Mouse (Mus musculus): ENCODE data around the gene Snx1. TPM values are rescaled to one million over a fixed set of nuclear protein-coding genes. Genes with fewer than 3 reads are reported as not detected.

The Snx1 gene
- total and polyA plus RNA-seq, 3 experiments = 83.9 to 189 (median 113) TPM

- Histone ChIP-seq H3K9ac (ENCODE audit: control insufficient read depth, low read depth, low read length, poor library complexity, severe bottlenecking) (peak overlapping the region; percentile 93), H3K27me3 (ENCODE audit: control insufficient read depth in 1 of 2, insufficient read depth in 2 of 2, low read length in 2 of 2) (no peaks in the 10 kb centered on the region), H3K79me2 (ENCODE audit: control insufficient read depth, insufficient read depth, low read length, poor library complexity) (peaks cover 45% of the 10 kb centered on the region), H3K4me3 (ENCODE audit: control insufficient read depth in 1 of 2, insufficient read depth in 1 of 2, low read depth in 2 of 2, low read length in 2 of 2) (peak overlapping the region; percentile 77 to 95), H3K9me3 (replicated peaks; ENCODE audit: insufficient read depth, low read length) (no peaks in the 10 kb centered on the region), H3K27ac (ENCODE audit: control insufficient read depth, low read depth, low read length) (peak overlapping the region; percentile 75; the same call in 1 of the 2 replicates), H3K4me1 (ENCODE audit: control insufficient read depth in 1 of 2, insufficient read depth in 2 of 2, low read length in 2 of 2) (peaks cover 19 to 33% of the 10 kb centered on the region in 2 experiments), H3K36me3 (ENCODE audit: control insufficient read depth in 1 of 2, insufficient read depth in 2 of 2, low read length in 2 of 2) (peaks cover 0 to 46% of the 10 kb centered on the region in 2 experiments; a peak in 2 of 4 replicates)
- peak; percentile 27 for DNase-seq (ENCODE audit: low read depth, low spot score)
- no peak for TF ChIP-seq NRF1 (IDR thresholded peaks at IDR 0.05; ENCODE audit: insufficient read depth, low read depth, low read length, poor library complexity, severe bottlenecking)
- TF ChIP-seq SIN3A (IDR thresholded peaks at IDR 0.05; ENCODE audit: low read length) = no peak
- no peak for TF ChIP-seq ZNF384 (IDR thresholded peaks at IDR 0.05; ENCODE audit: low read depth, low read length)
- no peak for TF ChIP-seq JUND (IDR thresholded peaks at IDR 0.05; ENCODE audit: low read depth, low read length)
- no peak for TF ChIP-seq ZC3H11A (IDR thresholded peaks at IDR 0.05; ENCODE audit: low read depth, low read length)
- TF ChIP-seq MXI1 (IDR thresholded peaks at IDR 0.05; ENCODE audit: low read depth, low read length) = no peak
- no peak for TF ChIP-seq USF1 (IDR thresholded peaks at IDR 0.05; ENCODE audit: low read depth, low read length)
- no peak for TF ChIP-seq ZMIZ1 (IDR thresholded peaks at IDR 0.05; ENCODE audit: low read depth, low read length)
- TF ChIP-seq EP300 (IDR thresholded peaks at IDR 0.05; ENCODE audit: low read depth in 1 of 2, low read length in 2 of 2) = no peak
- no peak for TF ChIP-seq TCF12 (IDR thresholded peaks at IDR 0.05; ENCODE audit: low read depth, low read length)
- no peak for TF ChIP-seq MAZ (IDR thresholded peaks at IDR 0.05; ENCODE audit: low read depth, low read length)
- TF ChIP-seq MYB (IDR thresholded peaks at IDR 0.05; ENCODE audit: low read depth, low read length) = no peak
- no peak for TF ChIP-seq UBTF (IDR thresholded peaks at IDR 0.05; ENCODE audit: borderline replicate concordance, insufficient read depth, low read depth, low read length)
These were observed 2.7 kb downstream of the Snx1 start for GRCm38 (mm10) chr9:66123648-66124047.

DNA sequence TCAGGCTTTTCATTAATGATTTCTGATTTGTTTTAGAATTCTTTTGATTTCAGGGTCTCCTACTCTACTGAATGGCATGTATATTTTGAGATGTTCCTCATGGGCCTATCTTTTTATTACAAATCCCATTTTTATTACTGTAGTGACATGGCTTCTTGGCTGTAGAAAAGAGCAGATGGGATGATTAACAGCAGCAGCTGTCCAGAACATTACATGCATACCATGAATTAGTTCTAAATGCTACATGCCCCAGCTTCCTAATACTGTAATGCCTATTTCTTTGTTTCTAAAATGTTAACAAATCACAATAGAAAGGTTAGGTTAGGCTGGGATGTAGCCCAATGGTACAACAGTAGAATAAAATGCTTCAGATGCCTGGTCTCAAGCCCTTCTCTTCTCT, 5.0 kb downstream of the Snx1 start:
- H3K27me3 ChIP-seq (ENCODE audit: control insufficient read depth in 1 of 2, insufficient read depth in 2 of 2, low read length in 2 of 2) = no peaks in the 10 kb centered on the region
- peaks cover 17 to 32% of the 10 kb centered on the region in 2 experiments for H3K4me1 ChIP-seq (ENCODE audit: control insufficient read depth in 1 of 2, insufficient read depth in 2 of 2, low read length in 2 of 2)
- TF ChIP-seq ELF1 (IDR thresholded peaks at IDR 0.05; ENCODE audit: low read depth, low read length) (no peak), MXI1 (IDR thresholded peaks at IDR 0.05; ENCODE audit: low read depth, low read length) (0 out of 2 replicates have a peak, but pooled peaks have one; percentile 2), SIN3A (IDR thresholded peaks at IDR 0.05; ENCODE audit: low read length) (no peak), ZC3H11A (IDR thresholded peaks at IDR 0.05; ENCODE audit: low read depth, low read length) (no peak)
- H3K79me2 ChIP-seq (ENCODE audit: control insufficient read depth, insufficient read depth, low read length, poor library complexity) = peaks cover 35% of the 10 kb centered on the region
- no peak overlapping the region for H3K9ac ChIP-seq (ENCODE audit: control insufficient read depth, low read depth, low read length, poor library complexity, severe bottlenecking)
- no peak overlapping the region for H3K27ac ChIP-seq (ENCODE audit: control insufficient read depth, low read depth, low read length)
- peaks cover 0 to 45% of the 10 kb centered on the region in 2 experiments; a peak in 3 of 4 replicates for H3K36me3 ChIP-seq (ENCODE audit: control insufficient read depth in 1 of 2, insufficient read depth in 2 of 2, low read length in 2 of 2)
- H3K4me3 ChIP-seq (ENCODE audit: control insufficient read depth in 1 of 2, insufficient read depth in 1 of 2, low read depth in 2 of 2, low read length in 2 of 2) = no peak overlapping the region
- no peaks in the 10 kb centered on the region for H3K9me3 ChIP-seq (replicated peaks; ENCODE audit: insufficient read depth, low read length)
- DNase-seq (ENCODE audit: low read depth, low spot score) = no peak
